In genomic region chr8:120014267-120015023, GRCm38 (mm10) we compare ENCODE assay signal across 10 mouse cellular contexts. TPM values are rescaled to one million over a fixed set of nuclear protein-coding genes. Genes with fewer than 3 reads are reported as not detected.
DNase-seq lines count a peak whose midpoint lies in the region; ATAC-seq and TF ChIP-seq lines count a peak whose summit lies in the region.
"Had no signal": no experiment of that assay in that cellular context is flagged by ENCODE, and none has a peak within 500 bp of the region (broad histone marks: within the 10 kb centered on the region; RNA-seq: fewer than 3 reads in every experiment).

No protein-coding gene starts in this region.

- TF ChIP-seq POLR2A in embryonic fibroblast, embryonic 13.5 days (IDR thresholded peaks at IDR 0.05; ENCODE audit: low read depth, low read length), result no peak

- no peak for TF ChIP-seq CTCF in embryonic fibroblast, embryonic 13.5 days (IDR thresholded peaks at IDR 0.05; ENCODE audit: borderline replicate concordance, insufficient read depth, low read length)

- no peaks in the 10 kb centered on the region for H3K36me3 ChIP-seq in heart, embryonic 10.5 days

- no peak for DNase-seq in heart, embryonic 10.5 days (ENCODE audit: low spot score)
- DNase-seq in heart, adult 8-10 months (ENCODE audit: low spot score), result no peak
- peak; percentile 75 for DNase-seq in kidney, postnatal 10 days
- no peak for DNase-seq in adrenal gland, adult 2 months
- DNase-seq in urinary bladder, adult 18-20 months (ENCODE audit: low spot score in 2 of 2), result no peak
- no peak for DNase-seq in cerebellum, adult 18-20 months
- DNase-seq: cerebellum, adult 2 months had no signal

- peaks cover 24% of the 10 kb centered on the region for H3K4me1 ChIP-seq in heart, embryonic 10.5 days
- H3K4me1 ChIP-seq in embryonic fibroblast, embryonic 13.5 days (ENCODE audit: control insufficient read depth, insufficient read depth, low read length), result peaks cover 2% of the 10 kb centered on the region; the same call in 1 of the 2 replicates

- no peak overlapping the region for H3K4me3 ChIP-seq in heart, embryonic 10.5 days
- H3K4me3 ChIP-seq in embryonic fibroblast, embryonic 13.5 days (ENCODE audit: insufficient read depth, low read length), result no peak overlapping the region

- peak; percentile 56 for ATAC-seq in megakaryocyte progenitor cell, adult 5-6 weeks (replicated peaks; ENCODE audit: poor library complexity)

- H3K9me3 ChIP-seq in heart, embryonic 10.5 days, result no peaks in the 10 kb centered on the region

- peaks cover 58% of the 10 kb centered on the region for H3K27me3 ChIP-seq in heart, embryonic 10.5 days (ENCODE audit: insufficient read depth, poor library complexity, severe bottlenecking)

- WGBS in heart, embryonic 10.5 days, result 62% methylated on average over 15 of the region's 15 CpGs

- peak overlapping the region; percentile 19; the same call in 1 of the 2 replicates for H3K27ac ChIP-seq in heart, embryonic 10.5 days
- 0 out of 2 replicates have a peak overlapping the region, but pooled peaks have one; percentile 9 for H3K27ac ChIP-seq in embryonic fibroblast, embryonic 13.5 days (ENCODE audit: insufficient read depth, low read length)
- H3K27ac ChIP-seq: macrophage had no signal

RNA-seq across cellular contexts. Expression of gene Crispld2, which starts 22.2 kb away (rescaled TPM):
- polyA plus RNA-seq in heart, embryonic 10.5 days (2016; fragmentation: Nextera tagmentation; extraction: Ambion mirVana), result 3.2 and 9.7 TPM in 2 replicates
- total RNA-seq in heart, adult 8-10 months (2022), result 10 to 100 TPM; 20.9 to 28.7 (median 27.4) TPM
- polyA plus RNA-seq in embryonic fibroblast, embryonic 13.5 days (2011; ENCODE audit: insufficient read length, low read depth, missing spikeins), result 40.9 and 41.4 TPM in 2 replicates
- 0.49 and 0.54 TPM in 2 replicates for total RNA-seq in megakaryocyte progenitor cell, adult 5-6 weeks (2015)
- total RNA-seq in megakaryocyte progenitor cell, adult 5-6 weeks (2017), result 0.51 and 0.92 TPM in 2 replicates
- 10 to 100 TPM; 15.5 to 19.5 TPM for total RNA-seq in adrenal gland, adult 2 months (2021)
- 17.6 and 20.4 TPM in 2 replicates for polyA plus RNA-seq in adrenal gland, adult 2 months (2012; rRNA removed)

Comparison
In these comparisons a context has a peak if more than half of its experiments do, and no peak if none do; other contexts are left out.
1. RNA of gene Crispld2, which starts 22.2 kb away (total RNA-seq): 20.9 to 28.7 TPM in heart, adult 8-10 months and 15.5 to 19.5 TPM in adrenal gland, adult 2 months; 0.49 to 0.92 TPM in megakaryocyte progenitor cell, adult 5-6 weeks; every median in the first group is over 4 times any median in the second.